Mouse (Mus musculus) stomach, postnatal 0 days (tissue): Measurements from ENCODE around the gene Pam16.

Experiments used
- CTCF ChIP-seq: IDR thresholded peaks from 2 replicates; pipeline ENCODE4 v1.5.1; 2016; ENCODE audit warnings: antibody characterized with exemption, low read depth, mild to moderate bottlenecking, moderate library complexity
- EP300 ChIP-seq: optimal IDR thresholded peaks from 2 replicates; pipeline ENCODE3; 2016; ENCODE audit warnings: antibody characterized with exemption

DNA sequence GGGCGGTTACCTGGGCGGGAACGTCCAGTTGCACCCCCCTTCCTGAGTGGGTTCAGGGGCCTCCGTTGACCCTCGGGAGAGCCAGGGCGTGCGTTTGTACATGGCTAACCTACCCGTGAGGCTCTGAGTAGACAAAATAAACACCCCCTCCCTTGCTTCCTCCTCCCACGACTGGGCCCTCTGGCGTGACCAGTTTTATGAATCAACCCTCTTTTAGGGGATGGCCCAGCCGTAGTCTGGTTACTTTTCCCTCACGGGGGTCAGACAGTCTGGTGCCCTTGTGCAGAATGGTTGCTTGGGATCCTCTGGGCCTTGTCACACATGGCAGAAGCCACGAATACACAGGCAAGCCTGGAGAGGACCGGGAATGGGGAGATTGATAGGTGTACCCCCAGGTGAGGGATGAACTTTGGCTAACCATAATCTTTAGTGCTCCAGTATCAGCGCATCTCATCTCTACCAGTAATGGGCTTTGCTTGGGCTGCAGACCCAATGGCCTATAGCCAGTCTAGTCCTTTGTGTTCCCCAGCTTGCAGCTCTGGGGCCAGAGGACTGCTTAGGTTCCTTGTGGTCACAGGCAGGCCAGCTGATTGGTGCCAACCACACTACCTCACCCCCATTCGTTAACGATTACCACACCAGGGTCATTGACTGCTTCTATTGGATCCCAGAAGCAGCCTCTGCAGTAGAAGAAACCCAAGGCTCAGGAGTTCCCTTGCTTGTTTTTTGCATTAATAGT is 15.6 kb upstream of the Pam16 start:
- TF ChIP-seq EP300 (no peak), CTCF (no peak)
